Mouse (Mus musculus) midbrain, embryonic 16.5 days (tissue): ENCODE results near the gene Med13l. TPM values are rescaled to one million over a fixed set of nuclear protein-coding genes. Genes with fewer than 3 reads are reported as not detected.

Source experiments
- ATAC-seq: fragments of 200-750 bp; cut with Nextera tagmentation; 2 replicates; pipeline ENCODE4 v1.8.0; 2017; ENCODE audit warnings: moderate TSS enrichment
- H3K27ac ChIP-seq: fragments of 300-500 bp; sonication (generic); 2 replicates; pipeline ENCODE4 v1.5.1; 2014; ENCODE audit warnings: mild to moderate bottlenecking, low read length, mixed read lengths
- H3K27me3 ChIP-seq: fragments of 300-500 bp; sonication (generic); 2 replicates; pipeline ENCODE4 v1.6.1; 2014; ENCODE audit warnings: low read depth, low read length, mixed read lengths; ENCODE audit not compliant: control insufficient read depth, insufficient read depth
- H3K36me3 ChIP-seq: fragments of 300-500 bp; sonication (generic); 2 replicates; pipeline ENCODE4 v1.6.1; 2014; ENCODE audit warnings: mild to moderate bottlenecking, low read length, moderate library complexity, mixed read lengths; ENCODE audit not compliant: control insufficient read depth, insufficient read depth
- H3K4me1 ChIP-seq: fragments of 300-500 bp; sonication (generic); 2 replicates; pipeline ENCODE4 v1.6.1; 2014; ENCODE audit warnings: mild to moderate bottlenecking, low read length, mixed read lengths; ENCODE audit not compliant: control insufficient read depth, insufficient read depth
- H3K4me2 ChIP-seq: fragments of 300-500 bp; sonication (generic); 2 replicates; pipeline ENCODE4 v1.6.1; 2014; ENCODE audit warnings: mild to moderate bottlenecking, low read length, mixed read lengths
- H3K4me3 ChIP-seq: fragments of 300-500 bp; sonication (generic); 2 replicates; pipeline ENCODE4 v1.5.1; 2014; ENCODE audit warnings: low read depth, mild to moderate bottlenecking, low read length, moderate library complexity, mixed read lengths
- H3K9ac ChIP-seq: fragments of 300-500 bp; sonication (generic); 2 replicates; pipeline ENCODE4 v1.6.1; 2014; ENCODE audit warnings: low read depth, low read length, mixed read lengths
- H3K9me3 ChIP-seq: fragments of 300-500 bp; sonication (generic); replicated peaks from 2 replicates; pipeline ENCODE4 v1.6.1; 2014; ENCODE audit warnings: mild to moderate bottlenecking, low read length, mixed read lengths; ENCODE audit not compliant: control insufficient read depth, poor library complexity, severe bottlenecking
- WGBS: fragments of 180-500 bp; shearing (Covaris S2); extraction: QIAGEN DNeasy Blood & Tissue Kit; methylation state at CpG from one replicate; pipeline ENCODE4 v1.1.7; 2014; 5-methylcytosine and 5-hydroxymethylcytosine counted together
- polyA plus RNA-seq: library from polyadenylated mRNA; unstranded; fragments of >200 nt; fragmentation: Nextera tagmentation; extraction: Ambion mirVana; gene quantifications from 2 replicates; pipeline ENCODE4 v1.2.1, GENCODE M21; 2015

The Med13l gene
- polyA plus RNA-seq, 1 experiment from 2014 or later, result 14.4 TPM

- Histone ChIP-seq H3K4me1 (peaks cover 13% of the 10 kb centered on the region; the same call in 1 of the 2 replicates), H3K4me3 (no peak overlapping the region), H3K27me3 (peaks cover 17% of the 10 kb centered on the region), H3K27ac (no peak overlapping the region), H3K36me3 (no peaks in the 10 kb centered on the region), H3K4me2 (no peak overlapping the region), H3K9ac (no peak overlapping the region), H3K9me3 (no peaks in the 10 kb centered on the region)
- WGBS, result 48% methylated on average over 6 of the region's 6 CpGs
- ATAC-seq, result no peak
Measured at GRCm38 (mm10) chr5:118516470-118516869, 44.0 kb upstream of the Med13l start.

GRCm38 (mm10) chr5:118520457-118520856 is 40.0 kb upstream of the Med13l start:
- ATAC-seq, result no peak
- H3K27me3 ChIP-seq, result peaks cover 4% of the 10 kb centered on the region; the same call in 1 of the 2 replicates
- 28% methylated on average over 3 of the region's 3 CpGs for WGBS

DNA sequence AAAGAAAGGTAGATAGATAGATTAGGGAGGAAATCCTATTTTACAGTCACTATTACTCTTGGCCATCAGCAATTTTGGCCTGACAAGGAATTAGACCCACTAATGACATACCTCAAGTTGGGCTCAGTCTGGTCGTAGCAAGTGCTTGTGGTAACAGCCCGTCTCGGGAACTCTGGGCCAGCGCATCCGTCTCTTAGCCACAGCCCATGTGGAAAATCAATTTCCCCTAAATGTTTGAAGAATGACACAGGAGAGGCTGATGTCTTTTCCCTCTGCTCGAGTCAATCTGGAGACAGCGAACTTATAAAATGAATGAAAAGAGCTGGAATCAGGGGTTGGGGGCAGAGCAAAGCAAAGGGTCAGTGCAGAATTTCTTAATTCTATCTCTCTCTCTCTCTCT is 36.1 kb upstream of the Med13l start:
- Histone ChIP-seq H3K9me3 (no peaks in the 10 kb centered on the region), H3K4me1 (no peaks in the 10 kb centered on the region), H3K27ac (no peak overlapping the region), H3K36me3 (no peaks in the 10 kb centered on the region), H3K4me2 (no peak overlapping the region), H3K27me3 (peaks cover 2% of the 10 kb centered on the region; the same call in 1 of the 2 replicates), H3K4me3 (no peak overlapping the region), H3K9ac (no peak overlapping the region)
- WGBS, result 65% methylated on average over 7 of the region's 7 CpGs
- ATAC-seq, result no peak

More at GRCm38 (mm10) chr5:118520457-118520856, 40.0 kb upstream of the Med13l start:
- no peak overlapping the region for H3K27ac ChIP-seq
- 0 out of 2 replicates have a peak, but pooled peaks cover 3% of the 10 kb centered on the region for H3K4me1 ChIP-seq
- H3K4me2 ChIP-seq, result no peak overlapping the region
- no peak overlapping the region for H3K9ac ChIP-seq
- no peak overlapping the region for H3K4me3 ChIP-seq
- no peaks in the 10 kb centered on the region for H3K36me3 ChIP-seq
- no peaks in the 10 kb centered on the region for H3K9me3 ChIP-seq

DNA sequence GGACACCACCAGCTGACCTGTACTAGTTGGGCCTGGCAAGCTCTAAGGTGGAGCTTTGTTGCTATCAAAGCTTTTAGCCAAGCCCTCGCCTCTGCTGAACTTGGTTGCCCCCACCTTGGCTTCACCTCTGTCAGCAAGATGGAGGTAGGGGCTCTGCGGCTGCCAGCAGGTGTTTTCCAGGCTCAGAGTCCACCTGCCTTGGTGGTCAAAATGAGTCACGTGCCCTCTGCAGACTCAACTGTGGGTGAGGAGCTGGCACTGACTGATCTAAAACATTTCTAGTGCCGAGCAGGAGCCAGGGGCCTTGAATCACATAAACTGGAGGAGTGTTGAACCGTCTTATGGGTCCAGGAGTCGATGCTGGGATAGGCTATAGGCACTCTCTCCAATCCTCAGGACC is 34.8 kb upstream of the Med13l start:
- Histone ChIP-seq H3K27ac (no peak overlapping the region), H3K4me3 (no peak overlapping the region), H3K9ac (no peak overlapping the region), H3K27me3 (peaks cover 2% of the 10 kb centered on the region; the same call in 1 of the 2 replicates), H3K36me3 (no peaks in the 10 kb centered on the region), H3K4me2 (no peak overlapping the region), H3K9me3 (no peaks in the 10 kb centered on the region), H3K4me1 (no peaks in the 10 kb centered on the region)
- no peak for ATAC-seq
- 85% methylated on average over 6 of the region's 6 CpGs for WGBS

DNA sequence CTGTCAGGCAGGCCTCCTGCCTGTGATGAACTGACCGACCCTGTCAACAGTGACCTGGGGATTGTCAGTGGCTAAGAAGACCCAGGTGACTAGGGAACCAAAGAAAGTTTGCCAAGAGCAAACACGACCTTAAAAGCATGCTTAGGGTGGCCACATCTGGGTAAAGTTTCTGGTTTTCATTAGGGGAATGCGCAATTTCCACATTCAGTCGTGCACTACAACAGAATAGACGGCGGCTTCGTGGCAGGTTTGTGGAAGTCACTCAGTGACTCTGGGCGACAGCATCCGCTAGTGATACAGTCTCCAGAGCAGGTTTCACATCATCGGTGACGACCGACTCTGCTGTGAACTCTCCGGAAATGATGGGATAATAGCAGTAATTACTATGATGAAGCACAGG is 34.0 kb upstream of the Med13l start:
- Histone ChIP-seq H3K36me3 (no peaks in the 10 kb centered on the region), H3K4me3 (no peak overlapping the region), H3K27me3 (peaks cover 2% of the 10 kb centered on the region; the same call in 1 of the 2 replicates), H3K9me3 (no peaks in the 10 kb centered on the region), H3K9ac (no peak overlapping the region), H3K4me2 (no peak overlapping the region), H3K4me1 (no peaks in the 10 kb centered on the region), H3K27ac (no peak overlapping the region)
- WGBS, result 82% methylated on average over 13 of the region's 13 CpGs
- no peak for ATAC-seq

DNA sequence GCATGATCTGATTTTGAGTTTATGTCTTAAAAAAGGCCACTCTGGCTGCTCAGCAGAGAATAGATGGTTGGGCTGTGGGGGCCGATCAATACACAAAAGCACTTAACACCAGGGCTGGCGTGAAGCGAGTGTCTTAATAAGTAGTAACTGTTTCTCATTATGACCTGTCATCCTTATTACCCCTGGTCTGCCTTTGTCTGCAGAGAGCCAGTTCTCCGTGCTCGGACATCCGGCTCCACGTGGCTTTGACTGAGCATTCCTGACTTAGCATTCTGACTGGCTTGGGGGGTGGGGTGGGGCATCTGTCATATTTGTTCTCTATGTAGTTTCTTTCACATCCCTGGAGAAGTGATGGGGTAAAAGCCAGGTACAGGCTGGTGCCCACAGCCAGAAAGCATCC is 31.2 kb upstream of the Med13l start:
- H3K4me1 ChIP-seq, result no peaks in the 10 kb centered on the region
- peaks cover 2% of the 10 kb centered on the region; the same call in 1 of the 2 replicates for H3K27me3 ChIP-seq
- ATAC-seq, result no peak
- H3K9ac ChIP-seq, result no peak overlapping the region
- H3K36me3 ChIP-seq, result no peaks in the 10 kb centered on the region
- H3K4me3 ChIP-seq, result no peak overlapping the region
- WGBS, result 13% methylated on average over 7 of the region's 7 CpGs
- no peaks in the 10 kb centered on the region for H3K9me3 ChIP-seq
- H3K4me2 ChIP-seq, result no peak overlapping the region
- H3K27ac ChIP-seq, result no peak overlapping the region

GRCm38 (mm10) chr5:118532125-118532524 is 28.4 kb upstream of the Med13l start:
- Histone ChIP-seq H3K9ac (no peak overlapping the region), H3K27ac (no peak overlapping the region), H3K36me3 (no peaks in the 10 kb centered on the region), H3K4me2 (no peak overlapping the region), H3K9me3 (no peaks in the 10 kb centered on the region), H3K4me3 (no peak overlapping the region), H3K4me1 (no peaks in the 10 kb centered on the region), H3K27me3 (0 out of 2 replicates have a peak, but pooled peaks cover 2% of the 10 kb centered on the region)
- 13% methylated on average over 13 of the region's 13 CpGs for WGBS
- no peak for ATAC-seq

- H3K27me3 ChIP-seq, result 0 out of 2 replicates have a peak, but pooled peaks cover 2% of the 10 kb centered on the region
- H3K9ac ChIP-seq, result no peak overlapping the region
- no peaks in the 10 kb centered on the region for H3K36me3 ChIP-seq
- H3K27ac ChIP-seq, result no peak overlapping the region
- WGBS, result 44% methylated on average over 12 of the region's 15 CpGs
- ATAC-seq, result no peak
- H3K4me2 ChIP-seq, result no peak overlapping the region
- no peaks in the 10 kb centered on the region for H3K4me1 ChIP-seq
- no peaks in the 10 kb centered on the region for H3K9me3 ChIP-seq
- H3K4me3 ChIP-seq, result no peak overlapping the region
Measured at GRCm38 (mm10) chr5:118532659-118533058, 27.8 kb upstream of the Med13l start.

- no peak for ATAC-seq
- H3K4me1 ChIP-seq, result no peaks in the 10 kb centered on the region
- H3K36me3 ChIP-seq, result no peaks in the 10 kb centered on the region
- H3K9me3 ChIP-seq, result no peaks in the 10 kb centered on the region
- H3K27me3 ChIP-seq, result 0 out of 2 replicates have a peak, but pooled peaks cover 2% of the 10 kb centered on the region
- H3K4me3 ChIP-seq, result no peak overlapping the region
- H3K27ac ChIP-seq, result no peak overlapping the region
- 67% methylated on average over 9 of the region's 9 CpGs for WGBS
- no peak overlapping the region for H3K9ac ChIP-seq
- H3K4me2 ChIP-seq, result no peak overlapping the region
Measured at GRCm38 (mm10) chr5:118534407-118534921, 26.0 kb upstream of the Med13l start.
